Mouse (Mus musculus) hindbrain, embryonic 10.5 days (tissue): ENCODE results near the gene Wbp1l. TPM values are rescaled to one million over a fixed set of nuclear protein-coding genes. Genes with fewer than 3 reads are reported as not detected.
A peak's percentile ranks its signal among the peaks of the same experiment; 100 is the strongest.

ENCODE experiments used
- DNase-seq: peaks from one replicate; pipeline ENCODE4 v3.0.0-alpha.2; 2017; ENCODE audit warnings: low spot score
- H3K27ac ChIP-seq: fragments of 300-500 bp; sonication (generic); 2 replicates; pipeline ENCODE4 v1.5.1; 2016; ENCODE audit warnings: mild to moderate bottlenecking, moderate library complexity
- H3K27me3 ChIP-seq: fragments of 300-500 bp; sonication (generic); 2 replicates; pipeline ENCODE4 v1.6.1; 2016; ENCODE audit warnings: mild to moderate bottlenecking; ENCODE audit not compliant: poor library complexity, insufficient read depth, severe bottlenecking
- H3K36me3 ChIP-seq: fragments of 300-500 bp; sonication (generic); 2 replicates; pipeline ENCODE4 v1.6.1; 2016; ENCODE audit warnings: mild to moderate bottlenecking, moderate library complexity
- H3K4me1 ChIP-seq: fragments of 300-500 bp; sonication (generic); replicated peaks from 2 replicates; pipeline ENCODE4 v1.6.1; 2016; ENCODE audit warnings: mild to moderate bottlenecking
- H3K4me3 ChIP-seq: fragments of 300-500 bp; sonication (generic); 2 replicates; pipeline ENCODE4 v1.5.1; 2016; ENCODE audit warnings: mild to moderate bottlenecking, moderate library complexity
- H3K9me3 ChIP-seq: fragments of 300-500 bp; sonication (generic); 2 replicates; pipeline ENCODE4 v1.6.1; 2016; ENCODE audit warnings: mild to moderate bottlenecking, moderate library complexity
- WGBS: fragments of 180-500 bp; shearing (Covaris S2); methylation state at CpG from one replicate; pipeline ENCODE4 v1.1.7; 2016; 5-methylcytosine and 5-hydroxymethylcytosine counted together
- polyA plus RNA-seq: library from polyadenylated mRNA; unstranded; fragments of >200 nt; fragmentation: Nextera tagmentation; extraction: Ambion mirVana; gene quantifications from 2 replicates; pipeline ENCODE4 v1.2.1, GENCODE M21; 2016

Gene Wbp1l
- polyA plus RNA-seq, 1 experiment from 2014 or later = 54.4 TPM

GRCm38 (mm10) chr19:46706540-46707295, 107.8 kb downstream of the Wbp1l start:
- Histone ChIP-seq H3K9me3 (no peaks in the 10 kb centered on the region), H3K27me3 (no peaks in the 10 kb centered on the region), H3K4me1 (peaks cover 20% of the 10 kb centered on the region), H3K4me3 (peak overlapping the region; percentile 63), H3K36me3 (peaks cover 7% of the 10 kb centered on the region), H3K27ac (peak overlapping the region; percentile 91)
- 80% methylated on average over 9 of the region's 9 CpGs for WGBS
- DNase-seq = no peak

Other genes with a start within 250 kb of the Wbp1l start
- 1.1 and 1.4 TPM in 2 replicates for gene 2310034G01Rik, start 248.8 kb upstream of the Wbp1l start, polyA plus RNA-seq
- gene Actr1a, start 203.3 kb upstream of the Wbp1l start, polyA plus RNA-seq = 193 and 229 TPM in 2 replicates
- 49.1 and 52.1 TPM in 2 replicates for gene Sufu, start 202.2 kb upstream of the Wbp1l start, polyA plus RNA-seq
- gene Trim8, start 97.4 kb upstream of the Wbp1l start, polyA plus RNA-seq = 26.5 and 30.0 TPM in 2 replicates
- 203 and 209 TPM in 2 replicates for gene Arl3, start 25.9 kb upstream of the Wbp1l start, polyA plus RNA-seq
- gene Sfxn2, start 25.7 kb upstream of the Wbp1l start, polyA plus RNA-seq = 12.9 and 17.9 TPM in 2 replicates
- not detected in 2 replicates for gene Cyp17a1, start 74.1 kb downstream of the Wbp1l start, polyA plus RNA-seq
- 14.4 and 15.7 TPM in 2 replicates for gene Borcs7, start 90.8 kb downstream of the Wbp1l start, polyA plus RNA-seq
- 27.3 and 30.3 TPM in 2 replicates for gene As3mt, start 108.4 kb downstream of the Wbp1l start, polyA plus RNA-seq
- gene Cnnm2, start 162.5 kb downstream of the Wbp1l start, polyA plus RNA-seq = 2.7 and 4.0 TPM in 2 replicates